Mouse (Mus musculus) lung, adult 2 months (tissue): ENCODE results near the gene 3110082I17Rik.

ENCODE experiments used
- CTCF ChIP-seq: fragments of 200-500 bp; IDR thresholded peaks from 2 replicates; pipeline ENCODE4 v1.5.1; 2011; ENCODE audit warnings: mild to moderate bottlenecking, low read length, control low read depth; ENCODE audit not compliant: insufficient read depth
- POLR2A ChIP-seq: fragments of 200-500 bp; IDR thresholded peaks from 2 replicates; pipeline ENCODE4 v1.6.1; 2011; ENCODE audit warnings: low read depth, mild to moderate bottlenecking, control low read depth, low read length, borderline replicate concordance; ENCODE audit errors: extremely low read depth

- TF ChIP-seq POLR2A = no peak
- no peak for TF ChIP-seq CTCF
Observed at GRCm38 (mm10) chr5:139433842-139434568, 26.3 kb downstream of the 3110082I17Rik start.
